Mouse (Mus musculus): ENCODE data around the gene Mfap1b.

- TF ChIP-seq NRF1 (IDR thresholded peaks at IDR 0.05; ENCODE audit: low read depth, low read length) (no peak), TCF12 (IDR thresholded peaks at IDR 0.05; ENCODE audit: low read depth, low read length) (no peak), POLR2A (IDR thresholded peaks at IDR 0.05; ENCODE audit: low read depth, low read length) (no peak), CTCF (conservative IDR thresholded peaks at IDR 0.05 in 1 of 2, IDR thresholded peaks at IDR 0.05 in 1 of 2; ENCODE audit: low read depth in 2 of 2, low read length in 2 of 2) (no peak), MAX (IDR thresholded peaks at IDR 0.05; ENCODE audit: low read length) (no peak), ELF1 (IDR thresholded peaks at IDR 0.05; ENCODE audit: low read depth, low read length) (no peak), CHD1 (IDR thresholded peaks at IDR 0.05; ENCODE audit: low read depth, low read length) (no peak), SMC3 (IDR thresholded peaks at IDR 0.05; ENCODE audit: low read depth, low read length) (no peak), TBP (conservative IDR thresholded peaks at IDR 0.05; ENCODE audit: low read depth, low read length) (no peak), MAZ (IDR thresholded peaks at IDR 0.05; ENCODE audit: low read depth, low read length) (no peak)
Observed at GRCm38 (mm10) chr2:121415103-121415502, 58.8 kb downstream of the Mfap1b start.
